Mouse (Mus musculus): Measurements from ENCODE around the gene Med9.

Gene Med9

GRCm38 (mm10) chr11:59994318-59994717 lies 46.3 kb downstream of the Med9 start:
- no peak for DNase-seq (ENCODE audit: low spot score)

- DNase-seq (ENCODE audit: low spot score), result no peak
Measured at GRCm38 (mm10) chr11:60001231-60001980, 53.4 kb downstream of the Med9 start.

GRCm38 (mm10) chr11:60003811-60004210 lies 55.8 kb downstream of the Med9 start:
- DNase-seq (ENCODE audit: low spot score), result no peak

- no peak for DNase-seq (ENCODE audit: low spot score)
Measured at GRCm38 (mm10) chr11:60004716-60005115, 56.7 kb downstream of the Med9 start.

GRCm38 (mm10) chr11:60005866-60006265 lies 57.9 kb downstream of the Med9 start:
- DNase-seq (ENCODE audit: low spot score), result no peak

- no peak for DNase-seq (ENCODE audit: low spot score)
Measured at GRCm38 (mm10) chr11:60009451-60009850, 61.4 kb downstream of the Med9 start.

GRCm38 (mm10) chr11:60011516-60011915 lies 63.5 kb downstream of the Med9 start:
- no peak for DNase-seq (ENCODE audit: low spot score)
